Mouse (Mus musculus) frontal cortex, adult (tissue): ENCODE data around the gene Tmem117.

ENCODE experiments used
- ATAC-seq: cut with Nextera tagmentation; 2 replicates; pipeline ENCODE4 v1.9.2; 2017; ENCODE audit warnings: mild to moderate bottlenecking, moderate library complexity, mixed read lengths; ENCODE audit not compliant: low TSS enrichment

The Tmem117 gene

DNA sequence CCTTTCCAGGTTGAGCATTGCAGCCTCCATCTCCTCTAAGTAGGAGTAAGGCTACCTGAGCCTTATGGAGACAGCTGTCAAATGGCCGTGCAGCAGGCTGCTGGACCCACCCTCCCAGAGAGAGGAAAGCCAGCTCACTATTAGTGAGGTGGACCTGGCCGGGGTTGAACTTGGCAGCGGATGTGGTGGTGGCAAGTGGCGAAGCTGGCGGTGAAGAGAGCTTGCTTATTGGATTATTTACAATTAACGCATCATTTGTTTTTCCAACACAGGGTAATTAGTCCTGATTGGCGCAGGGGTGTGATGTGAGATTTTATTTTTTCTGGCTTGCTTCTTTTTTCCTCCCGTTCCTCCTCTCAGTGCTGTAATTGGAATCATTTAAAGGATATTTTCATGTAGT is 19.4 kb downstream of the Tmem117 start:
- no peak for ATAC-seq

GRCm38 (mm10) chr15:94649071-94649765 is 20.2 kb downstream of the Tmem117 start:
- ATAC-seq = no peak

- no peak for ATAC-seq
Observed at GRCm38 (mm10) chr15:94649766-94650120, 20.7 kb downstream of the Tmem117 start.

DNA sequence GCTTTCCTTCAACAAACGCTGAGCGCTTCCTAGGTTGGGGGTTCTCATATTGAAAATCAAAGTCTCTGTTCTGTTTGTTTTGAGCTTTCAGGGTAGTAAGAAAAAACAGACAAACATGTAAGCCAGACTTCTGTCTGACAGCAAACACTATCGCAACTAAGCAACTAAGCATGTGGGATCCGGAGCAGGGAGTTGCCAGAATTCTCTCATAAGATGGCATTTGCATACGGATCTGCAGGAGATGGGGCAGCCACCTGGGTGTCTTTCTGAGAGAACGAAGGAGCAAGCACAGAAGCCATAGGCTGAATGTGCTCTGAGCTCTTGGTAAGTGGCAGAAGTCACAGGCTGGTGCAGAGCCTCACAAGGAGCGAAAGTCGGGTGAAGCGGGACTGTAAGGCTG is 22.3 kb downstream of the Tmem117 start:
- 0 out of 2 replicates have a peak, but pooled peaks have one; percentile 22 for ATAC-seq

GRCm38 (mm10) chr15:94651969-94652842 is 23.2 kb downstream of the Tmem117 start:
- peak; percentile 71 for ATAC-seq

DNA sequence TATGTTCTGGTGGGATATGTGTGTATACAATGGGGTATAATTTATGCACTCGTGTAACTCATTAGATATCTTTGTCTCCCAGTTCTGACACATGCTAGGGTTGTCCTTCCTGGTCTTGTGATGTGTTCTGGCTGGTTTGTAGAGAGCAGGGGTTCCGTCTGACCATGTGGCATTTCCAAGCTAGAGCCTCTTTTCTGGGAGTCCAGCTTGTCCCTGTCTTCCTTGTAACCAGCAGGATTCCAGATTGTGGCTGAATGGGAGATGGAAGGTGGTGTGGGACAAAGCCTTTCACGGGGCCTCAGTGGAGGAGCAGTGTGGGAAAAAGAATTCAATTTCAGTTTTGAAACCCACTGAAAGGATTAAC is 23.8 kb downstream of the Tmem117 start:
- no peak for ATAC-seq

DNA sequence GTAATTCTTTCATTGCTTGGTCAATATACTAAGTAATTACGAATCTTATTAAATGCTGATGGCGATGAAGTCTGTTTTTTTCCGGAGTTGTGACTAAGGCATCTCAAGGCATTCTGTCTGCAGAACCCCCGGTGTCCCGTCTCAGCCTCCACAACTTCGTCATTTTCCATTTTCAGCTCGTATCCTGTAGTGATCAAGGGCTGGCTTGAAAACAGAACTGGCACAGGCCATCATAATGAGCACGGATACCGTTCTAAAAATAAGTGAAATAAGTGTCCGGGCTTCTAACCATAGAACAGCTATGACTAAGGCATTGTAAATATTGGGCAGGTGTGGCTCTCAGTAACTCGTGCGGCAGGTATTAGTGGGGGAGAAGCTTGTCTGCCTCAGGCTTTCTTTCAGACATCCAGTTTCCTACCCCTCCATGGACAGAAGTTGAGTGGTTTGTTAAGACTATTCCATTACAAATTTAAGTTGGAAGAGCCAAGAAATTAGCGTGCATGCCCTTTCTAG is 26.8 kb downstream of the Tmem117 start:
- no peak for ATAC-seq

DNA sequence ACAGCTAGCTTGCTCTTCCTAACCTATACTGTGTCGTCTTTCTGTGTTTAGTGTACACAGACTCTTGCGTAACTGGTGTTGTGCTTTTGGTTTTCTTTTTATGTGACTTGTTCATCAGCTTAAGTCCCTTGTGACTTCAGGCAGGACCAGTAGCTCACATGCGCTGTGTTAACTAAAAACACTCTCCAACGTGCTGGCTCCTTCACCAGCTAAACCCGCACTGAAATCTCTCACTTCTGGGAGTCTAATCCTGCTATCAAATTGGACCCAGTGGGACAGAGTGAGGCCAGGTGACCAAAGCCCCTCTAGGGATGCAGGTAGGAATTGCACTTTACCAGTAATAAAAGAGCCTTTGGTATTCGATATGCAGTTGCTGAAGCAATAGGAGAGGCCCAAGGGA is 28.9 kb downstream of the Tmem117 start:
- ATAC-seq = no peak

GRCm38 (mm10) chr15:94658392-94659111 is 29.5 kb downstream of the Tmem117 start:
- no peak for ATAC-seq

DNA sequence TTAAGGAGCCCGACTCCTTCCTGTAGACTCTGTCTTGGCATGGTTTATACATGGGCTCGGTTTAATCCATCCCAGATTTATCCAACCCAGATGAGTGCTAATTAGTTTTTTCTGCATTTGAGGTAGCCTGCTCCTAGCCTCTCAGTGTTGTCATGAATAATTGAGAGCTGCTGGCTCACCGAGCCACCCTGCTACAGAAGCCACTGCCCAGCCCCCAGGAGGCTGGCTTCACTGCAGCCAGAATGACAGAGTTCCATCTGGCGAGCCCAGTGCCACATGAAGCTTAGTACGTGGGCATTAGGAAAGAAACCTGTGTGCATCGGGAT is 30.0 kb downstream of the Tmem117 start:
- ATAC-seq = peak; percentile 23; the same call in 1 of the 2 replicates

DNA sequence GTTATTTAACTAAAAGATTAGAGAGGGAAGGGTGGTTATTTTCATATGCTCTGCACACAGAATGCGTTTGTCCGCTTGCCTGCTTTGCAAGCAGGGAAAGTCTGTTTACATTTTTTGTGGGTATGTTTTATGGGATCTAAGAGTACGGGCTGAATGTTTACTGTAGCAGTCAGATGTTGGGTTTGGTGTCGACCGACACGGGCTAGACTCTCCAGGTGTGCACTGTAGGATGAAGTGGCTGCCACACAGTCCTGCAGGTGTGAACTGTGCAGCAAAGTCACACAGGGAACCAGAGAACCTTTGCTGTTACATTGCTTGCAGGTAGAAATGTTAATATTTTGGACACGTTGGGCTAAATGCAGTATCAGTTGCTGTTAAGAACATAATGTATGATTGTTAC is 31.9 kb downstream of the Tmem117 start:
- ATAC-seq = no peak

DNA sequence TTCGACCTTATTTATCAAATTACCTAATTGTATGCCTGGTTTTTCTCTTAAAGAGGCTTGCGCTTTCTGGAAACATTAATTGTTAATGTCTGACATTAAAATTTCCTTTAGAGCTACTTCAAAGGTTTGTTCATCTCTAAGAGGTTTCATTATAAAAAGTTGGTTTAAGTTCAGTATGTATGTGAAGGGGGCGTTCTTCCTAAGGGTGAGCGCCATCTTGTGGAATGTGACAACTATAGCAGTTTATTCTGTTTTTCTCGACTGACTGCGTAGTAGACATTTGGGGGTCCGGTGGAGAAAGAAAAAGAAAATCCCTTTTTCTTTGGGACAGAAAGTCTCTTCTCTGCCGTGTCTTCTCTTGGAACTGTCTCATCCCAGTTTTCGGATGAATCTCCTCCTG is 32.4 kb downstream of the Tmem117 start:
- ATAC-seq = peak; percentile 74; the same call in 1 of the 2 replicates

- ATAC-seq = no peak
Observed at GRCm38 (mm10) chr15:94664612-94665011, 35.6 kb downstream of the Tmem117 start.

- ATAC-seq = no peak
Observed at GRCm38 (mm10) chr15:94681135-94681534, 52.1 kb downstream of the Tmem117 start.

- no peak for ATAC-seq
Observed at GRCm38 (mm10) chr15:94684269-94684668, 55.2 kb downstream of the Tmem117 start.

- ATAC-seq = 0 out of 2 replicates have a peak, but pooled peaks have one; percentile 7
Observed at GRCm38 (mm10) chr15:94687176-94687575, 58.1 kb downstream of the Tmem117 start.

GRCm38 (mm10) chr15:94687629-94688028 is 58.6 kb downstream of the Tmem117 start:
- ATAC-seq = peak; percentile 54

DNA sequence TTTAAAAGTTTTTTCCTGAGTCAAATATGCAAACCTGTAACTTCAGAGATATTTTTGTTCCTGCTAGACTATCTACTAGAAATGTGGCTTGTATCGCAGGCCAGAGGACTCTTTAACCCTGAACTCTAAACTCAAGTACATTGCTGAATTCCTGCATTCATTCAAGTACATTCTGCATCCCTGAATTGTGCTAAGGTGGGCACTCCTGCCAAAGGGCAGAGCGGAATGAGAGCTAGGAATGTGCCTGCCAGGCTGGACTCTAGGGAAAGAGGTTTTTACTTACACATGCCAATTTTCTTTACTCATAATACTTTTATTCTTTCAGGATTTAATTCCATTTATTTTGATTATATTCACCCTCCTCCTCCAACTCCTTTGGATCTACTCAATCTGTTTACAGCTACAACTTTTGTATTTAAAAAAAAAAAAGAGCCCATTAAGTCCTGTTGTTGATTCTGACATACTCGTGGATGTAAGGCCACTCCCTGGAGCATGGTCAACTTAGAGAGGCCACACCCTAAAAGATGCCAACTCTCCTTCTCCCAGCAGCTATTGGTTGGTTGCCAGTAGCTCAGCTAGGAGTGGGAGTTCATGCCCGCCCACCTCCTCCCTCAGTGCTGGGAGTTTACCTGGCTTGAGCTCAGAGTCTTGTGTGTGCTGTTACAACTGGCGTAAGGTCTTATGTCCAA is 60.3 kb downstream of the Tmem117 start:
- peak; percentile 13; the same call in 1 of the 2 replicates for ATAC-seq

DNA sequence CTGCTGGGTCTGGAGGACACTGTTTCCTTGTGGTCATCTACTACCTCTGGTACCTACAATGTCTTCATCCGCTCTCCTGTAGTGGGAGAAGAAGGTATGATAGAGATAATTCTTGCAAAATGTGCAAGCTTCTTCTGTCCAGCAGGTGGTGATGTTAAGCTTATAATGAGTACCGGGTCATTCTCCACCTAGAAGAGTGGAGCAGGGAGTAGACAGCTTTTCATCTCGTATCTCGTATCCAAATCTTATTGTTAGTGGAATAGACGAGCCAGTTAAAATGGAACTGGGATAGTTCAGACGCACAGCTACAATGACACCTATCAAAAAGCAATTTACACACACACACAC is 60.8 kb downstream of the Tmem117 start:
- ATAC-seq = peak; percentile 88

- ATAC-seq = peak; percentile 83
Observed at GRCm38 (mm10) chr15:94722759-94723158, 93.7 kb downstream of the Tmem117 start.

GRCm38 (mm10) chr15:94732104-94732503 is 103.1 kb downstream of the Tmem117 start:
- ATAC-seq = no peak; the same call in 1 of the 2 replicates

- ATAC-seq = peak; percentile 72
Observed at GRCm38 (mm10) chr15:94769227-94769626, 140.2 kb downstream of the Tmem117 start.
